Mouse (Mus musculus) c-Kit-positive CD71-negative TER-119-negative erythroid progenitor cells, embryonic 14.5 days (primary cell): ENCODE results near the gene Gpr132.
A peak's percentile ranks its signal among the peaks of the same experiment; 100 is the strongest.
"Not testable (repeated sequence)": the region's sequence is repeated elsewhere in the genome, so short reads cannot be mapped to it uniquely, and the experiment has no call there.

Source experiments
- DNase-seq: peaks from one replicate; pipeline ENCODE4 v3.0.0-alpha.2; 2013; ENCODE audit warnings: low read depth

Gene Gpr132

DNA sequence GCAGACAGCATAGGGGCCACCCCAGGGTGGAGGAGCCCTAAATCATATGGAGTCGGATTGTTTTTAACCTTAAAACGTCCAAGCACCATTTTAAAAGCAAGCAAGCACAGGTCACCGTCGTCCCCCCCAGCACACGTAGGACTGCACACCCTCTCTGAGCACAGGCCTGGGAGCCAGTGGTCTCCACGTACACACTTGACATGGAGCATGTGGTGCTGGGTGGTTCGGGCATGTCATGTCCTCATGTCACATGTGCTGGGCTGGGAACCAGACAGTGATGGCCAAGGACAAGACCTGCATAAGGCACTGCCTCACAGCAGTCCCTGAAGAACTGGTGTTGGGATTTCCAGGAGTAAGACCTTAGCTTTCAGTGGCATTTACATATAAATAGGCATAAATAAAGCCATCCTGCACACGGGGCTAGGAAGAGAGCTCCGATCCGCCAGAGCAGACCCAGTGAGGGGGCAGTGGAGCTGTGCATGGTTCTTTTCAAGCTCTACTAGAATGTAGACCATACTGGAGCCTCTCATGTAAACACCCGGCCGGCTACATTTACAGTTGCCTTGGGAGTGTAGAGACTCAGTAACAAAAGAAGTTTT is 47.5 kb downstream of the Gpr132 start:
- DNase-seq = no peak

DNA sequence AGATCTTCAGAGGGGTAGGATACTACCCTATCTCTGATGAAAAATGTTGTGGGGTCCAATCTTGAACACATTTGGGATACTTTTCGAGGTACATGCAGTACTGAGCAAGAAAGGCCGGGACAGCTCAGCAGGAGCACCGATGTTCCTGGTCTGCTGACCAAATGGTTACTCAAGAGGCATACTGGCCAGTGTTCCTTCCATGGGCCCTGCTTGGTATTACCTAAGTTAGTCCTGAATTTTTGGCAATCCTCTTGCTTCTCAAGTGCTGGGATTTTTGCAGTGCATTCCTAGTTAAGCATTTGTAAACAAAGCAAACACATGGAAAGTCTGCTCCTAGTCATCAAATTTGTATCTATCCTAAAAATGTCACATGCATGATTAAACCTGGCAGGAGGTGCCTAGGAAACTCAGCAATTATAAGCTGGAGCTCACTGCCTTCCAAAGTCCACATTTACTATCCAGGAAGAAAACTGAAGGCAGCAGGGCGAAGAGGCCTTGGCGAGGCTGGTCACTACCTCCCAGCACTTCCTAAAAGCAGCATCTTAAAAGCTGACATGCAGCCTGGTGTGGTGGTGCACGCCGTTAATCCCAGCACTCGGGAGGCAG is 48.9 kb downstream of the Gpr132 start:
- DNase-seq = no peak

DNA sequence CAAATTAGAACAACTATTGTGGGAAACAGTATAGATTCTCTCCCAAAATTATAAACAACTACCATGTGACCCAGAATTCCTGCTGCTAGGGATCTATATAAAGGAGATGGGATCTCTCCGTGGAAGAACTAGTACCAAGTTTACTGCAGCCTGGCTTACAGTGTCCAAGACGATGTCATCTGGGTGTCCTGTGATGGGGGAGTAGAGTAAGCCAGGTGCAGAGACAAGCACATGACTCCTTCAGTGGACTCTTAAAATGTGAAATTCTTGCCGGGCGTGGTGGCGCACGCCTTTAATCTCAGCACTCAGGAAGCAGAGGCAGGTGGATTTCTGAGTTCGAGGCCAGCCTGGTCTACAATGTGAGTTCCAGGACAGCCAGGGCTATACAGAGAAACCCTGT is 51.2 kb downstream of the Gpr132 start:
- not testable (repeated sequence) for DNase-seq

- DNase-seq = no peak
Observed at GRCm38 (mm10) chr12:112816294-112816693, 51.7 kb downstream of the Gpr132 start.

DNA sequence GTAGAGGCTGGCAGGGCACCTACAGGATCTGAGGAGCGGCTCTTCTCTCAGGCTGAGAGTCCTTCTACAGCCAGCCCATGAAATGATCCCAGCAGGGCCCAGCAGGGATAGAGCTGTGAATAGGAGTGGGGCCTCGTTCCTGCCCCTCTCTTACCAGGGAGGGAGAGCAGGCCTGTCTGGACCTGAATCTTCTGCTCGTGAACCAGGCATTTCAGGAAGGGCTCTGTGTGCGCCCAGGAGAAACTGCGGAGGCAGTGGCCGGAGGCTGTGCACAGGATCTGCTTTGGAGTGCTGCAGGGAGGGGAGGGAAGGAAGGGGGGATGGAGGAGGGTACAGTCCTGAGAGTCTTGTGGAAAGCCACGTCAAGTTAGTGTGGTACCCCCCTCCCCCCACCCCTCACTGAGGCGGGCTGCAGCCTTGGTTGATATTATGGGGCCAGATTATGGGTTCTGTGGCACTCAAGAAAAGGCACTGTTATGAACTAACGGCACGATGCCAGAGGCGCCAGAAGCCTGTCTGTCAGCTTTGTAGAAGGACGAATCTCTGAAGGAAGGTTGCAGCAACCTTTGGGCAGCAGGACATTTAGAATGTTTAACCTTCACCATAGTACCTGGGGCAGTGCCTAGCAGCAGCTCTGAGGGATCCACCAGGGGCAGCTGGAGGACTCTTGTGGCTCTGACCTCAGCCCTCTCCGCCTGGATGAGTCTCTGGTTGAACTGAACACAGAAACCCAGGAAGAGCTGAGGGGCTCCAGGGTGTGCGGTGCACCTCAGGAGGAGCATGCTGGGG is 53.2 kb downstream of the Gpr132 start:
- DNase-seq = no peak

- no peak for DNase-seq
Observed at GRCm38 (mm10) chr12:112813370-112813769, 54.7 kb downstream of the Gpr132 start.

DNA sequence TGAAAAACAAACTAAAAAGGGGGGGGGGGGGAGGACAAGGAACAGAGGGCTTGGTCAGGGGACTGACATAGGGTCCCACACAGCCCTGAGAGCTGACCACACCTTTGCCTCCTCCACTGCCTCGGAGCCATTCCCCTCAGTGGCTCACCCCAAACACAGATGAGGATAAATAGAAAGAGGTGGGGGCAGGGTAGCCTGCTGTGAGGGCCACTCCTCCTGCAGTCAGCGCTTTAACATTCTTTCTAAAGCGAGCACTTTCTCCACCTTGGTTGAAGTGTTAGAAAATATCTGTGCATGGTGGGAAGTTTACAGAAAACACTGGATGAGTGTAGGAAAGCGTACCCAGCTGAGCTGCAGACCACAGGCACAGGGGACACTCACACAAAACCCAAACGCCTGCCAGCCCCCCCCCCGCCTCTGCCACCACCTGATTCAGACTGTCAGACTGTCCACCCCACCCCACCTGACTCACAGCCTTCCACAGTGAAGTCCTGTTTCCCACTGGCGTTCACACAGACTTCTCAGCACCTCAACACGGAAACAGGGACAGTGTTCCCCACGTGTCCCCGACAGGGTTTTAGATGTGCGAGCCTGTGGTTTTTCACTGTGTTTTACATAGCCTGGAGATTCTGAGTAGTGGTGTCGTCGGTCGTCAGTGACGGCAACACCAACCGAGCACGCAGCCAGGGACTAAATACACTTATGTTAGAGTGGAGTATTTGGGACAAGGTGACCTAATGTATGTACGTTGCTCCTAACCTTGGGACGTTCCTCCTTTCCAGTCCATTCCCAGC is 57.7 kb downstream of the Gpr132 start:
- DNase-seq = no peak

DNA sequence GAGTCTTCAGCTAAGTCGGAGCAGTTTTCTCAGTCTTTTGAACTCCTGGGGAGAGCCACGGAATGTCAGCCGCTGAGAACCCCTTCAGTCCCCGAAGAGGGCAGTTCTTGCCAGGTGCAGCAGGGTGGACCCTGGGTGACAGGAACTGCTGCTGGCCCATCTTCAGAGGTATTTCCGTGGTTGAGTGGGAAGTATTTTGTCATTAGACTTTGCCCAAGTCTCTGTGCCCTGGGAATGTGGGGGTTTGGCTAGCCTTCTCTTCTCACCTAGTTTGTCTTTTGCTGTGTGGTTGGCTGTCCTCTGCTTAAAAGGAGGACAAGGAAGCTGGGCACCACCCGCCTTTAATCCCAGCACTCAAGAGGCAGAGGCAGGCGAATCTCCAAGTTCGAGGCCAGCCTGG is 58.4 kb downstream of the Gpr132 start:
- no peak for DNase-seq

- DNase-seq = peak; percentile 85
Observed at GRCm38 (mm10) chr12:112808587-112809364, 59.3 kb downstream of the Gpr132 start, which contains the start of gene Clba1. Gene Clba1 (plus strand): TSS chr12:112808937.

GRCm38 (mm10) chr12:112808212-112808586 is 59.8 kb downstream of the Gpr132 start:
- DNase-seq = no peak

- DNase-seq = no peak
Observed at GRCm38 (mm10) chr12:112807796-112808195, 60.2 kb downstream of the Gpr132 start.

- no peak for DNase-seq
Observed at GRCm38 (mm10) chr12:112806044-112806443, 62.0 kb downstream of the Gpr132 start.

DNA sequence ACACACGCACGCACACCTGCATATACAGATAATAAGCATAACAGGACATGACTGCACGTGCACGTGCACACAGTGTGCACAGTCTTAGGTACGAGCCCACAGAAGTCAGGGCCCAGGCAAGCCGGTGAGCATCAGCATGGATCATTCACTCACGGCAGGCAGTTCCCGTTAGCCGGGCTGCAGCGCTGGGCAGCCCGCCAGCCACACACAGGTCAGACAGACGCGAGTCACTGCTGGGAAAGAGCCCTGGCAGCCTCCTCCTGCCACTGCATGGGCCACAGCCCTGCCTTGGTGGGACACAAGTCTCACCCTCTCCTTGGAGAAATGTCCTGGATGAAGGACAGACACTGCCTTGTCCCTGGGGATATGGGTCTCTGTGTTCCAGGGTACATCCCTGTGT is 64.0 kb downstream of the Gpr132 start:
- DNase-seq = no peak

DNA sequence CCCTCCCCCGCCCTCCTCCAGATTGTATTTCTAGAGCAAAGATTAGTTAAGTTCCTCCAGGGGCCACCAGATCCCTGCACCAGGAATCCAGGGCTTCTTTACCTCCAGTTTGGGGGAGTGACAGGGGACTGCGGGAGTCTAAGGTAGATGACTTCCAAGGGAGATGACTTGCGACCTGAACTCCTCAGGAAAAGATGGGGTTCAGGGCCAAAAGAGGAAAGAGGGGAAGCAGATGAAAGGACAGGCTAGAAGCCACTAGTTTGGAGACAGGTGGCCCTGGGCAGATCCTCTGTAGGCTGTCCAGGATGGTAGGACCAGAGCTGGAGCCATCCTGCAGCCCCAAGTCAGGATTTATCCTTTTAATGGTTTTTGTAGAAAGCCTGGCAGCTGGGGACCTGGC is 65.1 kb downstream of the Gpr132 start:
- no peak for DNase-seq

DNA sequence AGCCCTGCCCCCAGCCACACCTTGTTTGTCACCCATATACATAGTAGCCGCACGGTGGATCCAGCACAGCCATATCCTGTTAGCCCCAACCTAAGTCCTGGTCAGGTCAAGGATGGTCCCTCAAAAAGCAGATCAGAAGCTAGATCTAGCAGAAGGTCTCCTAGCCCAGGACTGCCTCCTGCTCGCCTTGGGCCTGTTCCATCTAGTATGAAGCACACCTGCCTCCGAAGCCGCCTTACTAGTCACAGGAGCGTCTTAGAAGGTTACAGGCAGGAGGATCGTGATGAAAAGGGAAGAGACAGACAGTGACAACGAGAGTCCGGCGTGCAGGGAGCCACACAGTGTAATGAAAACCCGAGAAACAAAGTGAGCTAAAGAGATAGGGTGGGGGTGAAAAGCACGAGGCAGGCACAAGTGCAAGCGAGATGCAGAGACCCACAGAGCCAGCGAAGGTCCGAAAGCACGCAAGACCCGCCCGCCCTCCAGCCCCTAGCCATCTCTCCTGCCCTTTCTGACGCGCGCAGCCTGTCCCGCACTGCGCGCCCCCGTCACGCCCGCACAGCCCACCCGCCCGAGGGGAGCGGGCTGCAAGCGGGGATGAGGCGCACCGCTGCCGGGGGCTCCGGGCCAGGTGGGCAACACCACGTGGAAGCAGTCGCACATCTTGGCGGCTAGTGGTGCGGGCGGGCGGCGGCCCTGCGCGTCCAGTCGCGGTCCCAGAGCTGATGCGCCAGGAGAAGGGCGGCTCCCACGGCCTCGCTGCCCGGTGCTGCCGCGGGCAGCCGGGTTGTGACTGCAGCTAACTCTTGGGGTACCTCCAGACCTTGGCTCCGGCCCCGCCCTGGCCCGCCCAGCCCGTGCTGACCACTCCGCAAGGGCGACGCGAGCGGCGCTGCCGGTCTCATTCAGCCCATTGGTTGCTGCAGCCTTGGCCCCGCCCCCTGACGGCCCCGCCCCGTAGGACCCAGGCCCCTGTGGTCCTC is 65.9 kb downstream of the Gpr132 start, which contains the start of gene Ahnak2:
TSS of gene Ahnak2 (minus strand) at position 794 of the 983 bp plus-strand sequence.
- no peak for DNase-seq
